Mouse (Mus musculus) spleen, adult 2 months (tissue): ENCODE results near the gene Cdc20b. TPM values are rescaled to one million over a fixed set of nuclear protein-coding genes. Genes with fewer than 3 reads are reported as not detected.
A peak's percentile ranks its signal among the peaks of the same experiment; 100 is the strongest.

Experiments used
- DNase-seq, 2 experiments: peaks; one replicate each; pipeline versions ENCODE4 v3.0.0 to v3.0.0-alpha.2; 2012 to 2021; ENCODE audit warnings: low spot score in 2 of 2, low read depth in 1 of 2
- H3K27ac ChIP-seq: fragments of 200-500 bp; 2 replicates; pipeline ENCODE4 v1.5.1; 2012; ENCODE audit warnings: low read length, inconsistent platforms; ENCODE audit not compliant: insufficient read depth
- H3K27me3 ChIP-seq: fragments of 200-500 bp; 2 replicates; pipeline ENCODE4 v1.6.1; 2012; ENCODE audit warnings: mild to moderate bottlenecking, moderate library complexity, low read length, inconsistent platforms; ENCODE audit not compliant: control insufficient read depth, insufficient read depth
- H3K36me3 ChIP-seq: fragments of 200-500 bp; 2 replicates; pipeline ENCODE4 v1.6.1; 2012; ENCODE audit warnings: mild to moderate bottlenecking, low read length, inconsistent platforms; ENCODE audit not compliant: control insufficient read depth, insufficient read depth
- H3K4me1 ChIP-seq: fragments of 200-500 bp; 2 replicates; pipeline ENCODE4 v1.6.1; 2011; ENCODE audit warnings: inconsistent platforms; ENCODE audit not compliant: control insufficient read depth, insufficient read depth, insufficient read length
- H3K4me3 ChIP-seq: fragments of 200-500 bp; 2 replicates; pipeline ENCODE4 v1.5.1; 2011; ENCODE audit warnings: mild to moderate bottlenecking, inconsistent platforms; ENCODE audit not compliant: insufficient read depth, insufficient read length; ENCODE audit errors: extremely low read depth
- CTCF ChIP-seq: fragments of 200-500 bp; IDR thresholded peaks from 2 replicates; pipeline ENCODE4 v1.5.1; 2011; ENCODE audit warnings: mild to moderate bottlenecking, inconsistent platforms; ENCODE audit not compliant: insufficient read depth, insufficient read length, insufficient replicate concordance; ENCODE audit errors: extremely low read depth
- POLR2A ChIP-seq: fragments of 200-500 bp; IDR thresholded peaks from 2 replicates; pipeline ENCODE4 v1.6.1; 2011; ENCODE audit warnings: low read depth, low read length, inconsistent platforms
- WGBS: fragments of 180-500 bp; shearing (Covaris S2); methylation state at CpG from one replicate; pipeline ENCODE4 v1.1.7; 2018; 5-methylcytosine and 5-hydroxymethylcytosine counted together
- polyA plus RNA-seq: library from polyadenylated mRNA; depleted of rRNA; stranded (reverse); fragments of >200 nt; gene quantifications from 2 replicates; pipeline ENCODE4 v1.2.3, GENCODE M21; 2012

Cdc20b gene
- polyA plus RNA-seq, 1 experiment, result 0.26 TPM

DNA sequence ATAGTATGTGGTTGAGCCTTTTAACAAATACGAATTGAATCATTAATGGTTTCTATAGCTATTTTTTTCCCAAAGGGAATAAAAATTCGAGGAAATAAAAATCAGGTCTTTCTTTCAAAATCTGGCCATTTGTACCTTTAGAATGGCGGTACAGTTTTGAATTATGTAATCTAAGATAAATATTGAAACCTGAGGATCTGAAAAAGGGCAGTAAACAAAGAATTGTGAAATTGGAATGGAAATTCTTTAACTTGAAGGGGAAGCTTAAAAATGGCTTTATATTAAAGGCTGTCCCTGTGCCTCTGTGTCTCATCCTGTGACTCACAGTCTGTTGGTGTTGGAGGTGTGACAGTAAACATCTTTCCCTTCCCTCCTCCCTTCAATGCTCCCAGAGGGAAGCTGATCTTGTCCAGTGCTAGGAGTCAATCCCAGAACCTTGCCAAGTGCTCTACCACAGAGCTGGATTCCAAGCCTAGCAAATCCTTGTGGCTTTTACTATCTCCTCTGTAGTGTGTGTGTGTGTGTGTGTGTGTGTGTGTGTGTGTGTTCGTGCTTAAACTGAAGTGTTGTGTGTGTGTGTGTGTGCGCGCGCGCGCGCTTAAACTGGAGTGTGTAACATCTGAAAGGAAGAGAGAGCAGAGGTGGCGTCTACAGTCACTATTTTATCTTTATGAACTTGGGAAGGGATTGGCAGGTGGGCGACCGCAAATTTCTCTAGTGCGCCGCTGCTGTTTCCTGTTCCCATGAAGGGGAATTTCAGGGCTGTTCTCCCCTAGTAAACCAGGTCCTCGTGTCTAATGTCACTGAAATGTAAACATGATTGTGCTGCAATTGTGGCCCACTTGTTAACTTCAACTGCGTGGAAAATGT, 11.4 kb upstream of the Cdc20b start:
- no peak for DNase-seq
- 24% methylated on average over 17 of the region's 17 CpGs for WGBS
- TF ChIP-seq CTCF (no peak), POLR2A (no peak)
- Histone ChIP-seq H3K27me3 (no peaks in the 10 kb centered on the region), H3K4me3 (no peak overlapping the region), H3K4me1 (peaks cover 2% of the 10 kb centered on the region; the same call in 1 of the 2 replicates), H3K27ac (no peak overlapping the region), H3K36me3 (no peaks in the 10 kb centered on the region)

DNA sequence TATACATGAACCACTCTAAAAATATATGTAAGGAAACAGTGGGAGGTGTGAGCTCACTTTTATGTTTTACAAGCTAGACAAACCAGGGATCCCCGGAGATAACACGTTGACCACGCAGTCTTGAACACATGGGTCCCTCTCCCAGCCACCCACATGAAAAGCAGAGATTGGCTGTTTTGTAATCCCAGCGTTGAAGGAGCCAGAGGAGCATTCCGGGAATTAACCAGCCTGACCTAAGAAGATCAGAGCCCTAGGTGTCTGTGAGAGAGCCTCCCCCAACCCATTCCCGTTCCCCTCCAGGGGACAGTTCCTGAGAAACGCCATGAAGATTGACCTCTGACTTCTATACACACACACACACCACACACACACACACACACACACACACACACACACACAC, 3.6 kb upstream of the Cdc20b start:
- Histone ChIP-seq H3K27ac (no peak overlapping the region), H3K27me3 (peaks cover 14% of the 10 kb centered on the region), H3K36me3 (no peaks in the 10 kb centered on the region), H3K4me3 (no peak overlapping the region), H3K4me1 (peaks cover 9% of the 10 kb centered on the region)
- TF ChIP-seq CTCF, result no peak
- no peak for TF ChIP-seq POLR2A
- 10% methylated on average over 7 of the region's 7 CpGs for WGBS
- DNase-seq, result no peak

DNA sequence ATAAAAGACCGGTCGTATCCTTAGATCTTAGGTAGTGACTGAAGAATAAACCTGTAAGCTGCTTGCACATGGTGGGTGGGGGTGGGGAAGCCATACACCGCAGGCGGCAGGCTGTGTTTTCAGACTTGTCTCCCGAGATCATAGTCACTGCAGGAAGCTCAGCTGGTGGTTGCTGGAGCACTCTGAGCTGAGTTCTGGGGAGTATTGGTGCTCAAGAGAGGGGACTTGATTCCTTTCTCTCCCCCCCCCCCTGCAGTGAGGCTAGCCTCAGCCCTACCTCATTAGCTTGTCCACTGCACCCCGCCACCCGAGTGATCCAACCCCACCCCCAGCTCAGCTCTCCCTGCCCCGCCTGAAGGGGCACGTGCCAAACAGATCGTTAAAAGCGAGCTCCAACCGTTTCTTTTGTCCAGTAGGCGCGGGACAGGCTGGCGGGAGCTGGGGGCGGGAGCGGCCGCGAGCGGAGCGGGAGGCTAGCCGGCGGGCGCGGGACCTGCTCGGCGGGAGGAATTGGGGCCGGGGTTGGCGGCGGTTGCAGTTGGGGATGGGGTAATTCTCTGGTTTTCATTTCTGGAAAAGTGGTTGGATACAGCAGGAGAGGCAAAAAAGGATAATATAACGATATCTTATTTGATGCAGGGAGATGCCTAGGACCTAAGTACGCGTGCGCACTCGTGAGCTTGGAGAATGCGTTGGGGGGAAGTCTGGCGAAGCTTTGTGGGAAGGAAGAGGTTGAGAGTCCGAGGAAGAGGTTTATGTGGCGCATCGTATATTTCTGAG, 2.9 kb upstream of the Cdc20b start:
- peaks cover 14% of the 10 kb centered on the region for H3K27me3 ChIP-seq

DNA sequence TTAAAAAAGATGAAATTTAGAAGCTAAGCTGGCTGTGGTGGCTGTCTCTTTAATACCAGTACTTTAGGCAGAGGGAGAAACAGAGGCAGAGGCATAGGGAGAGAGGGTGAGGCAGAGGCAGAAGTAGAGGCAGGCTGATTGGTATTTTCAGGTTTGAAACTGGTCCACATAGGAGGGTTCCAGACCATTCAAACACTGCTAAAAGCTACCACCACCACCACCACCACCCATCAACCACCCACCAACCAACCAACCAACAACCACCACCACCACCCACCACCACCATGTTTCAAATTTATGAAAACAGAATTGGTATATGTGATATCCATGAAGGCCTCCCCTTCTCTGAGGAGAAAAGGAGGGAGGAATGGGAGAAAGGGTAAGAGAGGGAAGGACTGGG, 2.1 kb upstream of the Cdc20b start:
- H3K27me3 ChIP-seq, result peaks cover 14% of the 10 kb centered on the region
- DNase-seq, result no peak
- peaks cover 9% of the 10 kb centered on the region for H3K4me1 ChIP-seq
- H3K36me3 ChIP-seq, result no peaks in the 10 kb centered on the region
- no peak overlapping the region for H3K27ac ChIP-seq
- no peak overlapping the region for H3K4me3 ChIP-seq
- TF ChIP-seq CTCF (no peak), POLR2A (no peak)

More for the DNA sequence above, 2.9 kb upstream of the Cdc20b start:
- TF ChIP-seq CTCF, result no peak
- no peak for TF ChIP-seq POLR2A
- Histone ChIP-seq H3K4me1 (peaks cover 9% of the 10 kb centered on the region), H3K36me3 (no peaks in the 10 kb centered on the region), H3K4me3 (peak overlapping the region; percentile 39; the same call in 1 of the 2 replicates), H3K27ac (no peak overlapping the region)
- WGBS, result 2% methylated on average over 40 of the region's 40 CpGs
- no peak for DNase-seq

GRCm38 (mm10) chr13:113034271-113034886, 532 bp upstream of the Cdc20b start:
- 9% methylated on average over 11 of the region's 11 CpGs for WGBS
- peaks cover 14% of the 10 kb centered on the region for H3K27me3 ChIP-seq
- H3K36me3 ChIP-seq, result no peaks in the 10 kb centered on the region
- no peak for TF ChIP-seq CTCF
- TF ChIP-seq POLR2A, result no peak
- DNase-seq, result no peak
- no peak overlapping the region for H3K27ac ChIP-seq
- peak overlapping the region; percentile 56; the same call in 1 of the 2 replicates for H3K4me3 ChIP-seq
- H3K4me1 ChIP-seq, result peaks cover 9% of the 10 kb centered on the region

DNA sequence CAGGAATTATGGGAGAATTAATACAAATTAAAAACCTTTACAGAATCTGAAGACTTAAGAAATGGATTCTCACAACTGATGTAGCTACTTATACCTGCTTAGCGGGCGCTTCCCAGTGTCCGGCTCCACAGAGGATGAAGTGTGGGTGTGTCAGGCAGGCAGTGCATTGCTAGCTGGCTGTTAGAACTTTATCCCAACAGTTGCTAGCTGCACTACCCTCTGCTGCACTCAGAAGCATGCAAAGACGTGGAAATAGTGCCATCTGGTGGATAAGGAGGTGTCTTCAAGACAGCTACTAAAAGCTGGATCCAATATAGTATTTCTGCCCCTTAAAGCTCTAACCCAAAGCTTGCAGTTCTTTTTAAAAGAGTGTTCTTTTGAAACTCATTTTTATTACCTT, 941 bp downstream of the Cdc20b start:
- DNase-seq, result peak; percentile 60 to 74
- Histone ChIP-seq H3K4me3 (no peak overlapping the region), H3K27me3 (peaks cover 14% of the 10 kb centered on the region), H3K27ac (no peak overlapping the region), H3K36me3 (no peaks in the 10 kb centered on the region), H3K4me1 (peaks cover 9% of the 10 kb centered on the region)
- TF ChIP-seq CTCF, result peak; percentile 59; the same call in 1 of the 2 replicates
- TF ChIP-seq POLR2A, result no peak
- WGBS, result 2% methylated on average over 4 of the region's 4 CpGs
